10 mouse cellular contexts compared by ENCODE assay signal in the genomic region with DNA sequence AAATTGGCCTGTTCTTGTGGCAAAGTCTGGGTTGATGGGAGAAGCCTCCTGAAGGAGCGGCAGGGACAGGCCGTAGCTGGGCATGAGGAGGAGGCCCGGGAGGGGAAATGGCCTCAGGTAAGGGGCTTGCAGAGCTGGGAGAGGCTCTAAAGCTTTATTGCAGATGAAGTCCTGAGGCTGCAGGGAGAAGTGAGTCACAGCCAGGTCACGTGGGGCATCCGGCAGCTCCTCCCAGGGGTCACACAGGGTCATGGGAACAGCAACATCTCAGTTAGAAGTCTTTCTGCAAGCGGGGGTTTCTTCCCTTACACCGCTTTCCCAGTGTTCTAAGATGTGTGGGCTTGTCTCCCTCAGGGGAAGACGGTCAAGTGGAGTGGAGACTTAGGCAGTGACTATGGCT. TPM values are rescaled to one million over a fixed set of nuclear protein-coding genes. Genes with fewer than 3 reads are reported as not detected.
DNase-seq lines count a peak whose midpoint lies in the region; ATAC-seq and TF ChIP-seq lines count a peak whose summit lies in the region.
"Had no signal": no experiment of that assay in that cellular context is flagged by ENCODE, and none has a peak within 500 bp of the region (broad histone marks: within the 10 kb centered on the region; RNA-seq: fewer than 3 reads in every experiment).

No protein-coding gene starts in this region.

- H3K27ac ChIP-seq in heart, embryonic 13.5 days (replicated peaks): peak overlapping the region; percentile 80
- H3K27ac ChIP-seq in lung, embryonic 14.5 days (ENCODE audit: low read depth): no peak overlapping the region
- no peak overlapping the region for H3K27ac ChIP-seq in forebrain, embryonic 13.5 days
- H3K27ac ChIP-seq: embryonic facial prominence, embryonic 15.5 days; midbrain, embryonic 12.5 days had no signal

- H3K9ac ChIP-seq in heart, embryonic 13.5 days: peak overlapping the region; percentile 59
- no peak overlapping the region for H3K9ac ChIP-seq in lung, embryonic 14.5 days
- H3K9ac ChIP-seq in forebrain, embryonic 13.5 days: no peak overlapping the region
- H3K9ac ChIP-seq: embryonic facial prominence, embryonic 15.5 days; midbrain, embryonic 12.5 days had no signal

- ATAC-seq in heart, embryonic 13.5 days (ENCODE audit: extremely low read depth, insufficient number of reproducible peaks, low FRiP score, low TSS enrichment): no peak
- ATAC-seq in lung, embryonic 14.5 days (ENCODE audit: insufficient read depth): no peak
- ATAC-seq in forebrain, embryonic 13.5 days: no peak

- TF ChIP-seq POLR2A in brain, embryonic 14.5 days (IDR thresholded peaks at IDR 0.05; ENCODE audit: borderline replicate concordance, extremely low read depth, insufficient read depth, insufficient read length, poor library complexity, severe bottlenecking): no peak

- H3K9me3 ChIP-seq in heart, embryonic 13.5 days: no peaks in the 10 kb centered on the region
- H3K9me3 ChIP-seq in lung, embryonic 14.5 days (ENCODE audit: low read depth, low read length): no peaks in the 10 kb centered on the region
- H3K9me3 ChIP-seq in forebrain, embryonic 13.5 days (replicated peaks): no peaks in the 10 kb centered on the region
- H3K9me3 ChIP-seq: embryonic facial prominence, embryonic 15.5 days; midbrain, embryonic 12.5 days had no signal

- H3K27me3 ChIP-seq in heart, embryonic 13.5 days (replicated peaks): no peaks in the 10 kb centered on the region
- H3K27me3 ChIP-seq in lung, embryonic 14.5 days (ENCODE audit: insufficient read depth, low read length): no peaks in the 10 kb centered on the region
- no peaks in the 10 kb centered on the region for H3K27me3 ChIP-seq in forebrain, embryonic 13.5 days
- H3K27me3 ChIP-seq: embryonic facial prominence, embryonic 15.5 days; midbrain, embryonic 12.5 days had no signal

- H3K4me3 ChIP-seq in heart, embryonic 13.5 days: no peak overlapping the region
- no peak overlapping the region for H3K4me3 ChIP-seq in lung, embryonic 14.5 days (ENCODE audit: low read depth, low read length)
- no peak overlapping the region for H3K4me3 ChIP-seq in forebrain, embryonic 13.5 days
- H3K4me3 ChIP-seq: embryonic facial prominence, embryonic 15.5 days; midbrain, embryonic 12.5 days had no signal

- H3K36me3 ChIP-seq in heart, embryonic 13.5 days: no peaks in the 10 kb centered on the region
- no peaks in the 10 kb centered on the region for H3K36me3 ChIP-seq in lung, embryonic 14.5 days (ENCODE audit: insufficient read depth)
- H3K36me3 ChIP-seq in forebrain, embryonic 13.5 days (ENCODE audit: poor library complexity, severe bottlenecking): no peaks in the 10 kb centered on the region
- H3K36me3 ChIP-seq: embryonic facial prominence, embryonic 15.5 days; midbrain, embryonic 12.5 days had no signal

- DNase-seq in urinary bladder, adult 18-20 months (ENCODE audit: low spot score in 2 of 2): peak; percentile 50 to 55
- no peak for DNase-seq in urinary bladder, postnatal 10 days (ENCODE audit: low spot score)
- DNase-seq in brain, embryonic 14.5 days (ENCODE audit: low read depth): peak; percentile 31
- peak; percentile 37 for DNase-seq in lung, embryonic 14.5 days
- no peak for DNase-seq in thymus, postnatal 0 days (ENCODE audit: low spot score)
- no peak for DNase-seq in frontal cortex, postnatal 14 days (ENCODE audit: low spot score in 2 of 2)

- 44% methylated on average over 8 of the region's 8 CpGs for WGBS in heart, embryonic 13.5 days
- WGBS in lung, embryonic 14.5 days: 35% methylated on average over 8 of the region's 8 CpGs
- 41% methylated on average over 8 of the region's 8 CpGs for WGBS in forebrain, embryonic 13.5 days

- H3K4me1 ChIP-seq in heart, embryonic 13.5 days: peaks cover 58% of the 10 kb centered on the region
- no peaks in the 10 kb centered on the region for H3K4me1 ChIP-seq in lung, embryonic 14.5 days (ENCODE audit: insufficient read depth)
- H3K4me1 ChIP-seq in forebrain, embryonic 13.5 days: peaks cover 19% of the 10 kb centered on the region

- no peak overlapping the region for H3K4me2 ChIP-seq in heart, embryonic 13.5 days
- H3K4me2 ChIP-seq in lung, embryonic 14.5 days: no peak overlapping the region
- no peak overlapping the region for H3K4me2 ChIP-seq in forebrain, embryonic 13.5 days
- H3K4me2 ChIP-seq: embryonic facial prominence, embryonic 15.5 days; midbrain, embryonic 12.5 days had no signal

- no peak for TF ChIP-seq CTCF in brain, embryonic 14.5 days (IDR thresholded peaks at IDR 0.05; ENCODE audit: borderline replicate concordance, extremely low read depth, insufficient read depth, insufficient read length)
- no peak for TF ChIP-seq CTCF in lung, embryonic 14.5 days (IDR thresholded peaks at IDR 0.05; ENCODE audit: low read depth)

RNA-seq across cellular contexts. Expression of a gene that starts 8.5 kb away (rescaled TPM):
- polyA plus RNA-seq in brain, embryonic 14.5 days (2012; rRNA removed): 41.6 and 44.5 TPM in 2 replicates
- polyA plus RNA-seq in heart, embryonic 13.5 days (2015; fragmentation: Nextera tagmentation; extraction: Ambion mirVana): 6.2 and 6.5 TPM in 2 replicates
- 6.3 and 8.1 TPM in 2 replicates for polyA plus RNA-seq in lung, embryonic 14.5 days (2014; fragmentation: Nextera tagmentation; extraction: Ambion mirVana)
- 5.3 and 7.3 TPM in 2 replicates for polyA plus RNA-seq in thymus, postnatal 0 days (2015; fragmentation: Nextera tagmentation; extraction: Ambion mirVana)
- 4.5 and 4.7 TPM in 2 replicates for polyA plus RNA-seq in forebrain, embryonic 13.5 days (2015; fragmentation: Nextera tagmentation; extraction: Ambion mirVana)

Comparison
In these comparisons a context has a peak if more than half of its experiments do, and no peak if none do; other contexts are left out.
1. DNase-seq: peak in urinary bladder, adult 18-20 months (2 of 2), brain, embryonic 14.5 days (single experiment) and lung, embryonic 14.5 days (single experiment); none in urinary bladder, postnatal 10 days (single experiment), thymus, postnatal 0 days (single experiment) and frontal cortex, postnatal 14 days (0 of 2).